Mouse (Mus musculus) heart, embryonic 14.5 days (tissue): Measurements from ENCODE around the gene Rtp1. TPM values are rescaled to one million over a fixed set of nuclear protein-coding genes. Genes with fewer than 3 reads are reported as not detected.

Experiments used
- ATAC-seq: fragments of 200-750 bp; cut with Nextera tagmentation; 2 replicates; pipeline ENCODE4 v1.8.0; 2017; ENCODE audit warnings: low read depth, moderate TSS enrichment; ENCODE audit not compliant: insufficient number of reproducible peaks, insufficient read depth, low FRiP score
- H3K27ac ChIP-seq, 2 experiments: fragments of 200-500 bp in 1 of 2; fragments of 300-500 bp in 1 of 2; sonication (generic) in 1 of 2; replicated peaks in 1 of 2; 2 replicates each; pipeline ENCODE4 v1.5.1; 2012 to 2014; ENCODE audit warnings: low read depth in 2 of 2, low read length in 2 of 2, control low read depth in 1 of 2, mild to moderate bottlenecking in 1 of 2, mixed read lengths in 1 of 2; ENCODE audit not compliant: control insufficient read depth in 1 of 2, insufficient read depth in 1 of 2
- H3K27me3 ChIP-seq: fragments of 300-500 bp; sonication (generic); 2 replicates; pipeline ENCODE4 v1.6.1; 2014; ENCODE audit warnings: mild to moderate bottlenecking, low read length, control low read depth; ENCODE audit not compliant: control insufficient read depth, insufficient read depth
- H3K36me3 ChIP-seq: fragments of 300-500 bp; sonication (generic); 2 replicates; pipeline ENCODE4 v1.6.1; 2014; ENCODE audit warnings: mild to moderate bottlenecking, control low read depth, low read length, mixed read lengths; ENCODE audit not compliant: control insufficient read depth, insufficient read depth
- H3K4me1 ChIP-seq, 2 experiments: fragments of 200-500 bp in 1 of 2; fragments of 300-500 bp in 1 of 2; sonication (generic) in 1 of 2; 2 replicates each; pipeline ENCODE4 v1.6.1; 2012 to 2014; ENCODE audit warnings: low read length in 2 of 2, control low read depth in 1 of 2, mixed read lengths in 1 of 2; ENCODE audit not compliant: control insufficient read depth in 2 of 2, insufficient read depth in 2 of 2
- H3K4me2 ChIP-seq: fragments of 300-500 bp; sonication (generic); 2 replicates; pipeline ENCODE4 v1.6.1; 2014; ENCODE audit warnings: mild to moderate bottlenecking, low read length
- H3K4me3 ChIP-seq, 2 experiments: fragments of 200-500 bp in 1 of 2; fragments of 300-500 bp in 1 of 2; sonication (generic) in 1 of 2; 2 replicates each; pipeline ENCODE4 v1.5.1; 2012 to 2014; ENCODE audit warnings: low read length in 2 of 2, mild to moderate bottlenecking in 2 of 2, control low read depth in 1 of 2, low read depth in 1 of 2, moderate library complexity in 1 of 2; ENCODE audit not compliant: control insufficient read depth in 1 of 2, insufficient read depth in 1 of 2
- H3K9ac ChIP-seq: fragments of 300-500 bp; sonication (generic); 2 replicates; pipeline ENCODE4 v1.6.1; 2014; ENCODE audit warnings: mild to moderate bottlenecking, low read length
- H3K9me3 ChIP-seq: fragments of 300-500 bp; sonication (generic); 2 replicates; pipeline ENCODE4 v1.6.1; 2016; ENCODE audit warnings: low read length, control low read depth; ENCODE audit not compliant: control insufficient read depth
- WGBS: fragments of 180-500 bp; shearing (Covaris S2); extraction: QIAGEN DNeasy Blood & Tissue Kit; methylation state at CpG from one replicate; pipeline ENCODE4 v1.1.7; 2014; 5-methylcytosine and 5-hydroxymethylcytosine counted together
- polyA plus RNA-seq: library from polyadenylated mRNA; unstranded; fragments of >200 nt; fragmentation: Nextera tagmentation; extraction: Ambion mirVana; gene quantifications from 2 replicates; pipeline ENCODE4 v1.2.1, GENCODE M21; 2014

Rtp1 gene
- polyA plus RNA-seq, 1 experiment from 2014 or later = not detected

GRCm38 (mm10) chr16:23412930-23413329, 16.0 kb upstream of the Rtp1 start:
- peaks cover 7 to 8% of the 10 kb centered on the region in 2 experiments; a peak in 3 of 4 replicates for H3K4me1 ChIP-seq
- no peaks in the 10 kb centered on the region for H3K27me3 ChIP-seq
- ATAC-seq = no peak
- H3K9me3 ChIP-seq = no peaks in the 10 kb centered on the region
- H3K36me3 ChIP-seq = no peaks in the 10 kb centered on the region
- H3K4me2 ChIP-seq = no peak overlapping the region
- no peak overlapping the region for H3K27ac ChIP-seq
- H3K9ac ChIP-seq = no peak overlapping the region
- H3K4me3 ChIP-seq = no peak overlapping the region
- 72% methylated on average over 6 of the region's 6 CpGs for WGBS

- peak overlapping the region; percentile 52 for H3K4me2 ChIP-seq
- no peaks in the 10 kb centered on the region for H3K36me3 ChIP-seq
- H3K4me3 ChIP-seq = peak overlapping the region; percentile 3 to 23; a peak in 2 of 4 replicates
- H3K4me1 ChIP-seq = peaks cover 7 to 8% of the 10 kb centered on the region in 2 experiments; a peak in 3 of 4 replicates
- H3K27ac ChIP-seq = peak overlapping the region in 1 of 2 experiments; percentile 63; a peak in 1 of 4 replicates
- no peaks in the 10 kb centered on the region for H3K27me3 ChIP-seq
- peak; percentile 50; the same call in 1 of the 2 replicates for ATAC-seq
- WGBS = 22% methylated on average over 10 of the region's 10 CpGs
- H3K9me3 ChIP-seq = no peaks in the 10 kb centered on the region
- H3K9ac ChIP-seq = peak overlapping the region; percentile 6; the same call in 1 of the 2 replicates
These were observed 12.7 kb upstream of the Rtp1 start for GRCm38 (mm10) chr16:23416261-23416656.

DNA sequence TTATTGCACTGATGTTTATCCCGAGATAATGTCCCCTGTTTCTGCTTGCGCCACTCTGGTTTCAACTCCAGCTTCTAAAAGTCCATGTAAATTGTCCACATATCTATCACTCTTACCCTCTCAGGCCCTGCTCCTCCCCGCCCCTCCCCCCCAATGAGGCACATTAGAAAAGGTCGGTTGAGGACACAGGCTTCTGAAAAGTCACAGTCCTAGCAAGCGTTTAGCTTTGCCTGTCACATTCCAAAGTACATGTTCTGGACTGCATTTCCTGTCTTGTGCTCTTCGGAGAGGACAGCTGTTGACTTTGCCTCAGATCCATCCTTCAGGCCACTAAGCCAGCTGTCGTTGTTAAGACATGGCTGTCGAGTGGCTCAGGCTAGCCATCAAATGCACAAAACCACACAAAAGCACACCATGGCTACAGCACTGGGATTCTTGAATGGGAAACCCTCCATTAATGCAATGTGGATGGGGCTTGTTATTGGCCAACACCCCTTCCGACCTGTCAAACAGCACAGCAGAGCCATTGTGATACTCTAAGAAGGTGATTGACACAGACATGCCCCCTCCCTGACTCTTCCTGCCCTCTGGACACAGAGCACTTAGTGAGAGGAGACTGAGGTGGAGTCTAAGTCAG, 12.2 kb upstream of the Rtp1 start:
- no peaks in the 10 kb centered on the region for H3K36me3 ChIP-seq
- peak overlapping the region; percentile 6; the same call in 1 of the 2 replicates for H3K9ac ChIP-seq
- peak overlapping the region; percentile 3 to 23; a peak in 2 of 4 replicates for H3K4me3 ChIP-seq
- H3K9me3 ChIP-seq = no peaks in the 10 kb centered on the region
- peak overlapping the region in 1 of 2 experiments; percentile 63; a peak in 1 of 4 replicates for H3K27ac ChIP-seq
- no peaks in the 10 kb centered on the region for H3K27me3 ChIP-seq
- H3K4me1 ChIP-seq = peaks cover 7 to 8% of the 10 kb centered on the region in 2 experiments; a peak in 3 of 4 replicates
- WGBS = 32% methylated on average over 9 of the region's 9 CpGs
- no peak for ATAC-seq
- H3K4me2 ChIP-seq = peak overlapping the region; percentile 52

DNA sequence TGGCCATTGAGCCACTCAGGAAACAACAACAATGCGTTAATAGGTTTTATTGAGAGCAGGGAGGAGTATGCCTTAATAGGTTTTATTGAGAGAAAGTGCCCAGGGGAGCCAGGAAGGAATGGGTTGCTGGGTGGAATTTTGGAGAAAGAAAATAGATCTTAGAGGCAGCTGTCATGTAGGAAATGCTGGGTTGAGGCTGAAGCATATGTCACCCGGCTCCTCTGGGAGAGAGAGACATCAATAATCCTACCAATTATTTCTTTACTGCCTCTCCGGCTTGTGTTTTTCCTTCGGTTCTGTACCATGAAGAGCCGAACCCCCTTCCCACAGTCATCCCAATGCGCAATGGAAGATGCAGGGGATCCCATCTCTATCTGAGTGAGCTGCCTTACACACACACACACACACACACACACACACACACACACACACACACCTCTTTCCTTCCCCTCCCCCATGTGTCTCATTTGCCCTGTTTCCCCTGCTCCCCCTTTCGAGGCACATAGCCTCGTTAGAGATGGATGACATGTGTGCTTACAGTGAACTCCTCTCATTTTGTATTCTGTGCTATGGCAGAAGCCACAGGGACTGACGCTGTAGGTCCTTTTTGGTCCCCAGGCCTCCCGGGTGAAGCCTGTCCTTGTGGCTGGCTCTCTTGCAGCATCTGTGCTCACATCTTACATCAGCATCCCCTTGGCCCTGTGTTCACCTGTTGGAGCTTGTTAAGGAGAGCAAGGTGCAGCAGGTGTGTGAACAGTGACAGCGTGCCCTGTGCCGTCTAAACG, 11.3 kb upstream of the Rtp1 start:
- Histone ChIP-seq H3K4me1 (peaks cover 7 to 8% of the 10 kb centered on the region in 2 experiments; a peak in 3 of 4 replicates), H3K9me3 (no peaks in the 10 kb centered on the region), H3K27me3 (no peaks in the 10 kb centered on the region), H3K27ac (no peak overlapping the region), H3K36me3 (no peaks in the 10 kb centered on the region), H3K9ac (no peak overlapping the region), H3K4me3 (no peak overlapping the region), H3K4me2 (no peak overlapping the region)
- no peak for ATAC-seq
- WGBS = 74% methylated on average over 13 of the region's 13 CpGs

DNA sequence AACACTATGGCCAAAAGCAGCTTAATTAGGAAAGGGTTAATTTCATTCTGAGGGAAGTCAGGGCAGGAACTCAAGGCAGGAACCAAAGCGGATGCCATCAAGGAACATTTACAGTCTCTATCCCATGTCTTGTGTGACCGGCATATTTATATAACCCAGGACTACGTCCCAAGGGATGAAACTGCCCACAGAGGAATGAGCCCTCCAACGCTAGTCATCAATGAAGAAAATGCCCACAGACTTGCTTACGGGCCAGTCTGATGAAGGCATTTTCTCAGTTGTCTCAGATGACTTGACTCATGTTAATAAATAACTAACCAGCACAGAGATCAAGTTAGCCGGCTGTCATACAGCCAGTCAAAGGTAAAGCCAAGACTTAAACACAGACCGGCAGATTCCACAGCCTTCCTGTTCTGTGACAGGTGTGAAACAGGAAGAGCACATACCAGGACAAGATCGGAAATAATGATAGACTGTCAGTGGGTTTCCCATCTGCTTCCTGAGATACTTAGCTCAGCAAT, 9.3 kb upstream of the Rtp1 start:
- no peaks in the 10 kb centered on the region for H3K36me3 ChIP-seq
- no peak for ATAC-seq
- WGBS = 81% methylated on average over 8 of the region's 8 CpGs
- H3K27ac ChIP-seq = no peak overlapping the region
- H3K9me3 ChIP-seq = no peaks in the 10 kb centered on the region
- no peak overlapping the region for H3K9ac ChIP-seq
- no peak overlapping the region for H3K4me2 ChIP-seq
- H3K4me3 ChIP-seq = no peak overlapping the region
- H3K27me3 ChIP-seq = no peaks in the 10 kb centered on the region
- H3K4me1 ChIP-seq = peaks cover 7 to 8% of the 10 kb centered on the region in 2 experiments; a peak in 3 of 4 replicates

DNA sequence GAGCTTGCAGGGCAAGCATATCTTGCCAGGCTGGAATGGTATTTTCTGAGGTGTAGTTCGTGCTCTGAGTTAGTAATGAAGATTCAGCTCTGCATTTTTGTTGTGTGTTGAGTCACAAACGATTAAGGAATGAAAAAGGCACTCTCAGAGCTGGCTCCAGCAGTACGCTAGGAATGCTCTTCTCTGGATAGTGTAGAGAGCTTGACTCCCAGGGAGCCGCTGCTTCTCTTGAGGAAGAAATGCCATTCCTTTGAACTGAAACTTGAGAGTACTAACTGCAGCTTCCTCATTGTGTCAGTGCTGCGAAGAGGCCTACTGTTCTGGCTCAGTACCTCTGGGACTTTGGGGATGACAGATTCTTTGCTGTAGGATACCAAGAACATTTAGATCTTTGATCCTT, 5.1 kb upstream of the Rtp1 start:
- Histone ChIP-seq H3K4me1 (no peaks in the 10 kb centered on the region), H3K9ac (no peak overlapping the region), H3K9me3 (no peaks in the 10 kb centered on the region), H3K27ac (no peak overlapping the region), H3K4me3 (no peak overlapping the region), H3K4me2 (no peak overlapping the region), H3K36me3 (no peaks in the 10 kb centered on the region), H3K27me3 (no peaks in the 10 kb centered on the region)
- ATAC-seq = no peak
- WGBS = 50% methylated on average over 5 of the region's 5 CpGs

DNA sequence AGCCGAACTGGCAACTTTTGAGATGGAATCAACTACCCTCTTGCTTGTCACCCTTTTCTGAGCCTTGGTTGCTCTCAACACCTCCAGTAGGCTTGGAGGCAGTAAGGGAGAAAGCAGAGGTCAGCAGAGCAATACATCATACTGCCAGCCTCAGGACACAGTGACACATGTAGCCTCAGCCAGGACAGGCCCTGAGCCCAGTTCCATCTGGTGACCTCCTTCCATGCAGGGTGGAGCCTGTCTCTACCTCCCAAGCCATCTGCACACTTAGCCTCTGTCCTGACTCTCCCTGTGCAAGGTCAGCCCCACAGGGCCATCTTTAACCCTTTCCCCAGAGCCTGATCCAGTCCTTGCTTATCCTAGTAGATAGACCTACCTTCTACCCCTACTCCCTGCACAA, 1.2 kb upstream of the Rtp1 start:
- no peaks in the 10 kb centered on the region for H3K36me3 ChIP-seq
- H3K4me3 ChIP-seq = no peak overlapping the region
- WGBS = 67% methylated on average over 1 of the region's 1 CpGs
- H3K9ac ChIP-seq = no peak overlapping the region
- H3K27me3 ChIP-seq = no peaks in the 10 kb centered on the region
- ATAC-seq = no peak
- no peaks in the 10 kb centered on the region for H3K9me3 ChIP-seq
- H3K27ac ChIP-seq = no peak overlapping the region
- no peak overlapping the region for H3K4me2 ChIP-seq
- H3K4me1 ChIP-seq = no peaks in the 10 kb centered on the region
